Mouse (Mus musculus) cerebellum, postnatal 36 days (tissue): ENCODE results near the gene Six2.
"Not testable (repeated sequence)": the region's sequence is repeated elsewhere in the genome, so short reads cannot be mapped to it uniquely, and the experiment has no call there.

Source experiments
- DNase-seq, 2 experiments: peaks; one replicate each; pipeline ENCODE4 v3.0.0; 2021 to 2022; ENCODE audit warnings: mixed read lengths in 2 of 2

Gene Six2

DNA sequence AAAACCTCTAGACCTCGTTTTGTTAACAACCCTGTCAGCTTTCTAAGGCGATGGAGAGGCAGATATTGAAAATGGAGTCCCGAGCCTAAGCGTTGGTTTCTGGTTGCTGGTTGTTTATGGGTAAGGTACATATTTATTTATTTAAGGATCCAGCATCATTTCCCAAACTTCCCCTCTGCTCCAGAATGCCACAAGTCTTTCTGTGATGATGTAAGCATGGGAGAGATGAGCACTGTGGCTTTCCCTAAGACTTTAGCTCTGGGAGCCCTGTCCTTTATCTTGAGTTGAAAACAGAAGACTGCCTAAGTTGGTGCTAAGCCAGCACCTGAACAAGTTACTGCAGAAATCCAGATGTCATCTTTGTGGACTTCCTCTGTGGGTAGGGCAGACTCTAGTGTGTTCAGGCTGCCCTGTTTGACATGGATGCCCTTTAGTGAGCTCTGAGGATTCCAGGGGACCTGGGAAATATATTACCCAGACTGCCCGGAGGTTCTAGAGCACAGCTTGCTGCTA is 1.8 kb upstream of the Six2 start:
- no peak for DNase-seq

DNA sequence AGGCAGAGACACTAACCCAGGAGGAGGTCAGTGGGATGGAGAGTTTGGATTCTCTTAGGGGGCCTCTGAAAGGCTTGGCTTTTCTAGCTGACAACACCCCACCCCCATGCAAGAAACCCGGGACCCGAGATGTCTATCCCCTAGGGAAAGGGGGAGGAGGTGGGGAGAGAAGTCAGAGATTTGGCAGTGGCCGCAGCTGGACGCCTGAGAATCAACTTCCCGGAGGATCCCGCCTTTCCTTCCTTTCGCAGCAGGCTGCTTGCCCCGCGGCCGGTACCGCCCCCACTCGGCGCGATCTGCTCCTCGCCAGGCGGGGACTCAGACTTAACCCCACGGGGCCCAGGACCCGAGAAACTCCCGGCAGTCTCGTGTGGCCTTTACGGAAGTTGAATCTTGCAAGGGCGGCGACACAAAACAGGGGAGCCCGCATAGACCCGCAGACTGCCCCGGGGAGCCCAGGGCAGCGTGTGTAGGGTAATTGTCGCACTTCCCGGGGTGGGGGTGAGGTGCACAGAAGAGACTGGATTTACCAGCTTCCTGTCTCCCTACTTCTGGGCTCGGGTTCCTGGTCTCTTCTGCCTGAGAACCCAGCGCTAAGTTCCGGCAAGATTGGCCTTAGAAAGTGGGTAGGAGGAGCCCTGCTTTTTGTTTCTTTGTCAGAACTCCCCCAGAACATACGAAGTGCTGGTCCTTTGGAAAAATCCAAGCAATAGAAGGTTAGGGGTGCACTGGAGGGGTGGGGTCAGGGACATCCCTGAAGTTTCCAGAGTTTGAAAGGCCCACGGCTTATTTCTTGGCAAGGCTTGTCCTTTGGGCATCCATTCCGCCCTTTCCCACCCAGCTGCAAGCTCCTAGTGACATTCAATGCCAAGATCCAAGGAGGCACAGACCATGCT is 1.1 kb upstream of the Six2 start:
- no peak for DNase-seq

DNA sequence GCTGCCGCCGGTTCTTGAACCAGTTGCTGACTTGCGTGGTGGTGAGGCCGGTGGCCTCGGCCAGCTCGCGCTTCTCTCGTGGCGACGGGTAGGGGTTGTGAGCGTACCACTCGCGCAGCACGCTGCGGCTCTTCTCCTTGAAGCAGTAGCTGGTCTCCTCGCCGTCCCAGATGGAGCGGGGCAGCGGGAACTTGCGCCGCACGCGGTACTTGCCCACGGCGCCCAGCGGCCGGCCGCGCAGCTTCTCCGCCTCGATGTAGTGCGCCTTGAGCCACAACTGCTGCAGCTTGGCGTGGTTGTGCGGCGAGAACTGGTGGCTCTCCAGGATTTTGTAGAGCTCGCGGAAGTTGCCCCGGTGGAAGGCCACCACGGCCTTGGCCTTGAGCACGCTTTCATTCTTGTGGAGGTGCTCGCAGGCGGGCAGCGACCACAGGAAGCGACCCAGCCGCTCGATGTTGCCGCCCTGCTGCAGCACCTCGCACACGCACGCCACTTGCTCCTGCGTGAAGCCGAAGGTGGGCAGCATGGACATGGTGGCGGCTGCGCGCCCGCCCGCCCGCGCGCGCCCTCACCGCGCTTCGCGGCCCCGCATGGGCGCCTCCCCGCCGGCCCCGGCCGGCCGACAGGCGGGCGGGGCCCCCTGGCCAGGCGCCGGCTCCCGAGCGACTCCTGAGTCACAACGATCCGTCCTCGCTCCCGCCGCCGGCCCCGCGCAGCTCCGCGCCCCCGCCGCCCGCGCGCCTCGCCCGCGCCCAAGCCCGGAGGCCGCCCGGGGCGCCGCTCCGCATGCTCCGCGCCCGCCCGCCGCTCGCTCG is 446 bp downstream of the Six2 start:
- no peak for DNase-seq

DNA sequence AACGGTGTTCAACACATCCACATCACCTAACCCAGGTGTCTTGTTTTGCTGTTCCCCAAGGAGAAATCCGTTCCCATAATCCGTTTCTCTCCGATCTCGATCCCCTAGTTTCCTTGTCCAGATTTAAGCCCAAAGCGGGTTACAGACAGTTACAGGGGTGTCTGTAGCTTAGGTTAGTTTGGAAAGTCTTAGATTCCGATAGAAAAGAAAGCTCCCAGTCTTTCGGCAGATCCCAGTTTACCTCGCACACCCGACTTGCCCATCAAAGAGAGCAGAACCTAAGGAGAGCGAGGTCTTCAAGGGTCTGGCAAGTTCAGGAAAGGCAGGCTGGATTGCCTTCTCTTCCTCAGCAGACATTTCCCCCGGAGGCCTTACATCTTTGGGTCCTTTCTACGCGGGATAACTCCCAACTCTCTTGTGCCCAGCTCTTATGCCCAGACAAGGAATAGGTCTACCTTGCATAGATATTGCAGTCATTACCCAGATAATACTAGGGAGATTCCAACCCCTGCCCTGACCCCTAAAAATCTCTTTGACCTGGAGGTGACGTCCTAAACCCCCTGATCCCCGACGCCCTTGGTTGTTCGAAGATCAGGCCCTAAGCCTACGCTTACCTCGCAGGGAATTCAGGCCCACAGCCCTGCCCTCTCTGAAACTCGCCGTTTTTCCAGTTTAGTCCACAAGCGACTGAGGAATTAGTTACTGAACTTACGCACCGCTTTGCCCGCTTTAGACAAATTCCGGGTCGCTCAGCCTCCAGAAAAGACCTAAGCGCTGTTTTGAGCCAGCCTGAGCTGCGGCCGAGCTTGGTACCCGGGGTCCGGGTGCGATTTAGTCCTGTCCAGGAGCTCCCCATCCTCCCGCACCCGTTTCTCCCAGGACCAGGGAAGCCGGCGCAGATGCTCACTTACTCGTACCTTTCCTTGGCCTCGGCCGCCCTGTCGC is 1.3 kb downstream of the Six2 start:
- DNase-seq = no peak

DNA sequence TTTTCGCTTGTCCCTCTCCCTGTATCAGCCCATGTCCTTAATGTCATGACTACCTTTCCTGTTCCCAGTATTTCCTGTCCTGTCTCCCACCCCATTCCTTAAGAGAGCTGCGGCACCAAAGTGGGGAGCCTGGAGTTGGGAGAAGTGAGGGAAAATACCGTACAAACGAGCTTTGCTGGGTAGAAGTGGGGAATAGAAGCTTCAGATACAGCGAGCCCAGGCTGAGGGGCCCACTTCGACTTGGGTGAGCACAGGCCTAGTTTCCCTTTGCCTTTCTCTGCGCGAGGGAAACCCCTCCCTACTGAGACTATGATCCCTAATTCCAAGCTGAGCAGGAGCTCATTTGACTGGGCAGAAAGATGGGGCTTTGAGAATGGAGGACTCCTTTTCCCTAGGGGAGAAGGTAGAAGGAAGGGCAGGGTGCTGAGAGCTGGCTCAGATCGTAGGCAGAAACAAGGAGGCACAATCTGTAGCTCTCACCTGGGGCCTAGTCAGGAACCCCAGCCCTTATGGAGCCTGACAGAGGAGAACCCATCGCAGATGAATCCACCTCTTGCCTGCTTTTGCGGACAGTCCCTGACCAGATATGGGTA is 2.3 kb downstream of the Six2 start:
- no peak for DNase-seq

DNA sequence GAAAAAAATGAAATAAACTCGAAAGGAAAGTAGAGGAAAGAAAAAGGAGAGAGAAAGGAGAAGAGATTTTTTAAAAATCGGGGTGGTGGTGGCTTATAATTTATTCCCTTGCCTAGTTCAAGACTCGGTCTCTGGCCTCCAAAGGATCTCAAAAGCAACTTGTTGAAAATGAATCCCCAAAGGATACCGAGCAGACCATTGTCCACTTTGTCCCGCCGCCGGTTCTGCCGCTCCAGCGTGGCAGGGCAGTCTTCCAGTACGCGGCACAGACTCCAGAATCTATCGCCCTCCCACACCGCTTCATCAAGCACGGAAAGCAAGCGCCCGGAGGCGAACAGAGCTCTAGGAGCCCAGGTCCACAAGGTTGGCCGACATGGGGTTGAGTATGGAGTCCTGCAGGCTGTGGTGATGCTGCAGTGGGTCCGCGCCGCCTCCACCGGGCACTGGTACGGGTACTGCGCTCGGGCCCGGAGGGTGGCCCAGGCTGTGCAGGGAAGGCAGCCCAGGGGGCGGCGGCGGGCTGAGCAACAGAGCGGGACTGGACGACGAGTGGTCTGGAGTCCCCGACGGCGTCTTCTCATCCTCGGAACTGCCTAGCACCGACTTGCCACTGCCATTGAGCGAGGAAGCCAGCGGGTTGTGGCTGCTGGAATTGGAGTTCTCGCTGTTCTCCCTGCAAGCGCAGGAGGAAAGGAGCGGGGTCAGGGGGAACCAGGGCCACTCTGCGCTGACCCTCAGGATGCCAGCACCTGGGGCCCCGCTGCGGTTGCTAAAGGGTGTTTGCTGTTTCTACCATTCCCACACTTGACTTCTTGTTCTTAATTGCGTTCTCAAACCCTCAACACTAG is 3.0 kb downstream of the Six2 start:
- no peak for DNase-seq

DNA sequence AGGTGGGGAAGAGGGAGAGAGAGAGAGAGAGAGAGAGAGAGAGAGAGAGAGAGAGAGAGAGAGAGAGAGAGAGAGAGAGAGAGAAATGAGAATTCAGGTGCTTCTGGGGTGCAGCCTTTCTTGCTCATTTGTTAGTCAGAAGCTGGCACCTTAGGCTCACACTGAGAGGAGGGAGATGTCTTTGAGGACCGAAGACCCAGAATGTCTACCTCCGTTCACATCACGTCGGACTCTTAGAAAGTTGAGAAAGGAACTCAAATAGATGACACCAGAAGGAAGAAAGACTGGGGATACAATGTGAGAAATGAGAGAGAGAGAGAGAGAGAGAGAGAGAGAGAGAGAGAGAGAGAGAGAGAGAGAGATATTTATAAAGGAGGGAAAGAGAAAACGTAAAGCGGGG is 3.6 kb downstream of the Six2 start:
- DNase-seq = not testable (repeated sequence)

DNA sequence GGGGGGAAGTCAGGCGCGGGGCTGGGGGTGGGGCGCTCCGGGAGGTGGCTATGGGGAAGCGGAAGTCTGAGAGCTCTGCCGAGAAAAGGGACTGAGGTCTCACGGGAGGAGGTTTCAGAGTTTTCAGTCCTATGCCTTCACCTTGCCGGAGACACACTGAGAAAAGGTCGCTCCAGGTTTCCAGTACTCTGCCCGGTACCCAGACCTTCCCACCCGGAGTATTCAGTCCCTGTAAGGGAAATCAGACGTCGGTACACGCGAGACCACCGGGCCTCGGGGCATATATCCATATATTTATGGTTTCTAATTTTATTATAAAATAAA is 4.1 kb downstream of the Six2 start:
- DNase-seq = no peak

DNA sequence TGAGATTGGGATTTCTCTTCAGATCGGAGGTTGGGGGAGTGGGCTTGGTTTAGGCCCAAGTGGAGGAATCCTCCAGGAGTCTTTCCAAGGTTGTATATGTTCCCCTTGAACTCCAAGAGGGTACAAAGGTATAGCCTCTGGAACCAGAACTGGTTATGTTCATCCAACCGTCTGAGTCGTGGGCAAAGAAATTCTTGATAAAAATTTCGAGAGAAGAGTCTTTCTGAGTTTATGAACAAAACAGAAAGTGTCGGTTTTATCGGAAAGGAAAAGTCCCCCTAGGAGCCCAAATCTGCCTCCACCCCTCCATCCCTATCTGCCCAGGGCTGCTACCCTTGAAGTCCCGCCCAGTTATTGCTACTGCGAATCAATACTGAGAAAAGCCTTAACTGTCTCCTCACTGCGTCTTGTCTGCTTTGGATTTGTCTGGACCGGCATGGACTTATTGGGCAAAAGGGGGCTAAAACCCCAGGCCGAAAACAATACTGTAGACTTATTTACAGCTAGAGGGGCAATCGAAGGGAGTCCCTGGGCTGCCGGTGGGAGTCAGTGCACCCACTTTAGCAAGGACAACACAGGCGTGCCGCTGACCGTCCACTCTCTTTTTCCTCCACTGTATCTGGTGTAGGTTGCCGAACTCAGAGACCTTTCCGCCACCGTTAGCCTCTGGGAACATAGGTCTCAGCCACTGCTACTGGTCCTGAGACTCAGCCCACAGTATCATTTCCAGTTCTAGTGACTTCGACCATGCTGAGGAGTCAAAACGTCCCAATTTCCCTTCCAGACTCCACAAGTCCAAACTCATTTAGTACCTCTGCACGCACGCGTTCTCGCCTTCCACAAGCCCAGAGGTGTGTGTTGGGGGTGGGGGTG is 4.7 kb downstream of the Six2 start:
- DNase-seq = no peak

DNA sequence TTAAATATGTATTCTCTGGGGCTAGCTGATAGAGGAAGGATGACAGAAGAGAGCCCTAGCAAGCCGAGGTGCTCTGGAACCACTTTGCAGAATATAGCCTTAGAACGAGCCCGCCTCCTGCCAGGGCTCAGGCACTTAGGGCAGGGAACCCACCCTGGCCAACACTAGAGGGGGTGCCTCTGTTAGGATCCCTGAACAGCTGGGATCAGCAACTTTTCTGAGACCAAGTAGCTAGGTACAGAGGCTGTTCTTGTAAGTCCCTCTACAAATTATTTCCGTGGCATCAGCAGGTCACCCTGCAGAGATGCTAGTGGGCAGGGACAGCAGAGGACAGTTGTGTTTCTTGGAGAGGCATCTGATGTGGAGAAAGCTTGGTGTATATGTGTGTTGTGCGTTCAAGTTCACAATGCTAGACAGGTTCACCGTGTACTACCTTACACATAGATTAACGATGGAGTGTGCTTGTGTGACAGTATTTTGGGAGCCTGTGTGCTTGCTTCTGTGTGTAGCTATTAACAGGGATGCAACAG is 5.8 kb downstream of the Six2 start:
- DNase-seq = no peak

DNA sequence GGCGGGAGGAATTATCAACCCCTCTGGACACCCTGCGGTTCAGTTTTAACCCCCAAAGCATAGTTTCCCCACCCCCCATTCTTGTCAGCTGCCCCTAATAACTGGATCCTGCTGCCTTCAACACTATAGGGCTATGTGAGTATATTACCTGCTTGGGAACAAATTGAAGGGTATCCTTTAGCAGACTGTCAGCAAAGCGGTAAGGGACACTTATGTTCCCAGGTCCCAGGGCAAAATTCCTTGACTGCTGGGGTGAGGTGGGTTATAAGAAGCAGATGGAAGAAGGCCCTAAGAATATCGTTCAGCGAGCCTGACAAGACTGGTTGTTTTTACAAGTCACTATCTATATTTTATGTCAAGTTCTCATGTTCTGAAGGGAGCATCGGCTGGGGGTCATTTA is 6.3 kb downstream of the Six2 start:
- DNase-seq = no peak

DNA sequence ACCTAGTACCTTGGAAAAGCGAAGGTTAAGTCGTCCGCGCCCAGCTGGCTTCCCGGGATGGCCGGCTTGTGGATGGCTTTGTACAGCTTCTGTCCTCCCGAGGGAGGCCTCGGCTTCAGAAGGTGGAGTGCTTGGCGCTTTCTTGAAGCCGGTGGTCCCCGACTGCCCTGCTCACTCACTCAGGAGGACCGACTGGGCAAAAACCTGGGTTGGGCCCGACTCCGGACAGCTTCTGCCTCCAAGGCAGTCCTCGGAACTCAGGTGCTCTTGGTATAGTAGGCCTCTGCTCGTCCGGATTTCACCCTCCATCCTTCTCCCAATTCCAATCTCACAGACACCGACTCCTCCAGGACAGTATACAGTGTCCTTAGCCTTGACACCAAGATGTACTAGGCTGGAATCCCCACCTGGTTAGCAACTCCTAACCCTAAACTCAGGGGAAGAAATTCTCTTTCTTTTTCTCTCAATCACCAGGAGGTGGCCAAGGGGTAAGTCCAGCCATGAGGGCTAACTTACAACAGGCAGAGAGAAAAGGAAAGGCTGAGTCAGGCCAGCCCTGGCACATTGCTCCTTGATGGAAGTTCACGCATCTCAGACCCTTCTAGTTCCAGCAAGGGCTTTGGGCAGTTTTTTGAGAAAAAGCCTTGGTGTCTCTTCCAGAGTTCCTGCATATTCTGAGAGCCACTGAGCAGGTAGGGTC is 7.1 kb downstream of the Six2 start:
- no peak for DNase-seq

DNA sequence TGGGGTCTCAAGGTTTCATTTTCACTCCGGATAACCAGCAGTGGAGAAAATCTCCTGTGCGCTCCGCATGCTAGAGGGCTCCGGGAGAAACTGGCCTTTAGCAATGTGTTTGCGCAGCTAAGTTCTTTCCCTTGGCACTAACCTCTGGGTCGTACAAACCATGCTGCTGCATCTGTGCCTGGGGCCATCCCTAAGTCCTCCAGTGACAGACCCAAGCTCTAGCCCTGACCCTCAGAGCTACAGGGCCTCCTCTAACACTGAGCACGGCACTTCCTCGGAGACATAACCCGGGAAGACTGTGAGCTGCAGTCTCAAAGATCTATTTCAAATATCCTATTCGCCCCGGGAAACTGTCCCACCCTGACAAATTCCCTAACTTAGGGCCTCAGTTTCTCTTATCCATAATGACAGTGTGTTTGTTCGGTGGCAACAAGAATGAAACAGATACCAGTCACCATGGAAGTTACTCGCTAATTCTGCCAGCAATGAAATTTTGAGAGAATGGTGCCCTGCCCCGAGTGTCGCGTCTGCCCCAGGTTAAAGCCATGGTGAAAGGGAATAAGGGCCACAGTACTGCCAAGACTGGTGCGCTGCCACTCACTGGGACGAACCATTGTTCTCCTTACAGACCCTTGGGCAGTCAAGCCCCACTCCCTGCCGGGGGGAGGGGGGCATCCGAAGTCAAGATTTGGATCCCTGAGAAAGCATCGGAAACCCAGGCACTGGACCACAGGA is 7.8 kb downstream of the Six2 start:
- DNase-seq = no peak

DNA sequence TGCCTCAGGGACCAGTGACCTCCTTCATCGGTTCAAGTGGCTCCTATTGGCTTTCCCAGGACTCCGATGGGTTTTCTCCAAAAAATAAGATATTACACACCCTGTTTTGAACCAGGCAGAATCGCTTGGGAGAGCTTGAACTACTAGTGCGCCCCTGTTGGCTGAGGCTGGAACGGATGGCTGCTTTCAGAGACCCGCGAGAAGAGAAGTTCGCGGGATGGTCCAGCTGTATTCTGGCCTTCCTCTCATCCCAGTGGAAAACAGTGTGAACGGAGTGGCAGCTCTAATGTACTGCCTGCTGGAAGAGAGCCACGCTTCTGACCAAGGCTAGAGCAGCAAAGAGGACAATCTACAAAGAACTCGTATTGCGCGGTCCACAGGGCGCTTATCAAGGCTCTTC is 8.4 kb downstream of the Six2 start:
- no peak for DNase-seq

DNA sequence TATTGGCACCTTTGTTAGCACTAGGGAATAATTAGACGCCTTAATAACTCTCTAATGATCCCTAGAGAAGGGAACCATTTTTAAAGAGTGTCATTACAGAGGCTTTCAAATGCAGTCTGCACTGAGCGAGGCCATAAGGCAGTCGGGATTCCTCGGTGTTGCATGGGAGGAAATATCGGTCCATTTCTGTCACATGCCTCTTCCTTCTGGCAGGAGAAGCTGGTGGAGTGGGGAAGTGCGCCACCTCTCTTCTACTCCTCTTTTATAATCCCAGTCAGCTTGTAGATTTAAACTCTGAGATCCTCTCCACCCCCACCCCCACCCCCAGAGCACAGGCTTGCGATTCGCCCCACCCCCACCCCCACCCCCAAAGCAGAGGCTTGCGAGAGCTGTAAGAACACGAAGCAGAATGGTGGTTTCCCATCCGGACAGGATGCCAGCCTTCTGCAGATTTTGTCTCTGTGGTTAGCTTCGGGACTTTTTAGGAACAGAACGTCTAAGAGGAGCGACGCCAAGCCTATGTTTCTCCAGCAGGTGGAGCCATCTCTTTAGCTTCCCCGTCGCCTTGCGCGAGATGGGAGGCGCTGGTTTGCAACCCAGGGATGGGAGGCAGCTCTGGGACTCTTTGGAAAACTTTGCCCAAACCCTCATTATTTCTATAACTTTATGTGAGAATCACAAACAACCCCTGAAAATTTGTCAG is 23.3 kb downstream of the Six2 start:
- peak; percentile 64 to 68 for DNase-seq

DNA sequence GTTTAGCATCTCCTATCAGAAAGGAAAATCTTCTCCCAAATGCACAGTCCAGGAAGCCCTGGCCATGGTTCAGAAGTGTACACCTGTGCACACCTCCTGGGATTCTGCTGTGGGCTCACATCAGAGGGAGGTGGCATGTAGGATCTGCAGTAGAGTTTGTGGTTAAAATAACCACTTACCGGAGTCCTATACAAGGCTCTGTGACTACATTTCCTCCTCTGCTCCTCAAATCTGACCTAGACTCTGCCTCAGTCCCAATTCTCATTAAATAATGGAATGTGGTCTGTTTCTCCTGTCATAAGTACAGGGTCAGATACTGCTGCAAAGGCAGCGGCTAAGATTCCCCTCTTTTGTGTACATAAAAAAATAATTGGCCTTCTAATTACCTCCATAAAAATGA is 23.9 kb downstream of the Six2 start:
- DNase-seq = no peak

DNA sequence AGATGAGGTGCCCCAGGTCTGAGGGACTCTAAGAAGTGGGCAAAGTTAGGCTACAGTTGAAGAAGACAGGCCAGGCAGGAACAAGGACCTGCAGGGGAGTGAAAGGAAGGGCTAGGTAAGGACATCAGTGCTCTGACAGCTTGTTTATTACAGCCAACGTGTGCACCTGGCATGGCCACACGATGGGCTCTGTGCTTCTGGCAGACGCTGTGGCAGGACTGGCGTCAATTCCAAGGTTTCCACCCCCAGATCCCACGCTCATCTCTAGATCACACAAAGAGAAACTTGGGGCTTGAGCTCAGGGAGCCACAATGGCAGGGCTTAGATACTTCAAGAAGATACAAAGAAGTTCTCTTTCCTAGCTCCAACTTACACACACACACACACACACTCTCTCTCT is 26.6 kb downstream of the Six2 start:
- DNase-seq = peak; percentile 26

DNA sequence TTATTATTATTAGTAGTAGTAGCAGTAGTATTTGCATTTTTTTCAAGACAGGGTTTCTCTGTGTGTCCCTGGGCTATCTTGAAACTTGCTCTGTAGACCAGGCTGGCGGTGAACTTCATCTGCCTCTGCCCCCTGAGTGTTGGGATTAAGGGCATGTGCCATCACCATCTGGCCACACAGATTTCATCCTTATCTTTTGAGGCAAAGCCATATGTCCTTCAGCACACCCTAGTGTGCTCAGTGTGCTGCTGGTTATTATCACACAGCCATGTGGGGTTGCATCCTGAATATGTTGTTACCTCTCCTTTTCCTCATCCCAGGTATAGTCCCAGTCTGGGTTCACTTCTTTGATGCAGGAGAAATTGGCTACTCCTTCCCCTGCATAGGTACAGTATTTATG is 28.1 kb downstream of the Six2 start:
- peak; percentile 25 to 41 for DNase-seq
